Mouse (Mus musculus): ENCODE measurements around the gene Glyatl3.

- no peak for TF ChIP-seq CTCF (IDR thresholded peaks at IDR 0.05; ENCODE audit: control insufficient read depth, insufficient read depth, insufficient replicate concordance, low read depth, low read length)
- TF ChIP-seq POLR2A (IDR thresholded peaks at IDR 0.05; ENCODE audit: control insufficient read depth, low read depth, low read length), result no peak
Measured at GRCm38 (mm10) chr17:40877741-40878140, 36.4 kb downstream of the Glyatl3 start.

All from testis, adult 2 months (tissue).